Mouse (Mus musculus) c-Kit-positive CD71-positive TER-119-negative erythroid progenitor cells, embryonic 14.5 days (primary cell): ENCODE results near the gene Cd8a.
A peak's percentile ranks its signal among the peaks of the same experiment; 100 is the strongest.

ENCODE experiments used
- DNase-seq: peaks from one replicate; pipeline ENCODE4 v3.0.0-alpha.2; 2013; ENCODE audit warnings: low read depth

Cd8a gene

GRCm38 (mm10) chr6:71371085-71371605 is 2.1 kb upstream of the Cd8a start:
- DNase-seq = no peak

- no peak for DNase-seq
These were observed 1.0 kb upstream of the Cd8a start for GRCm38 (mm10) chr6:71372041-71372720.

GRCm38 (mm10) chr6:71374311-71374829 is 1.1 kb downstream of the Cd8a start:
- DNase-seq = no peak

- DNase-seq = no peak
These were observed 1.7 kb downstream of the Cd8a start for GRCm38 (mm10) chr6:71374921-71375320.

GRCm38 (mm10) chr6:71376711-71377110 is 3.5 kb downstream of the Cd8a start:
- DNase-seq = no peak

GRCm38 (mm10) chr6:71381654-71382053 is 8.4 kb downstream of the Cd8a start:
- DNase-seq = no peak

- no peak for DNase-seq
These were observed 17.3 kb downstream of the Cd8a start for GRCm38 (mm10) chr6:71390496-71390895.

- no peak for DNase-seq
These were observed 22.8 kb downstream of the Cd8a start for GRCm38 (mm10) chr6:71396016-71396415.

GRCm38 (mm10) chr6:71396761-71397160 is 23.5 kb downstream of the Cd8a start:
- DNase-seq = no peak

GRCm38 (mm10) chr6:71398829-71399609 is 25.8 kb downstream of the Cd8a start:
- DNase-seq = peak; percentile 32

GRCm38 (mm10) chr6:71414624-71415023 is 41.4 kb downstream of the Cd8a start:
- DNase-seq = no peak

GRCm38 (mm10) chr6:71415446-71415845 is 42.2 kb downstream of the Cd8a start:
- DNase-seq = no peak

- no peak for DNase-seq
These were observed 45.6 kb downstream of the Cd8a start for GRCm38 (mm10) chr6:71418874-71419273.

- DNase-seq = no peak
These were observed 47.6 kb downstream of the Cd8a start for GRCm38 (mm10) chr6:71420848-71421247.

GRCm38 (mm10) chr6:71422162-71422561 is 48.9 kb downstream of the Cd8a start:
- DNase-seq = no peak

GRCm38 (mm10) chr6:71423116-71423515 is 49.9 kb downstream of the Cd8a start:
- no peak for DNase-seq

GRCm38 (mm10) chr6:71425681-71426080 is 52.5 kb downstream of the Cd8a start:
- no peak for DNase-seq

- no peak for DNase-seq
These were observed 54.9 kb downstream of the Cd8a start for GRCm38 (mm10) chr6:71427996-71428725.
